Mouse (Mus musculus): ENCODE measurements around the gene Mfap5.

DNA sequence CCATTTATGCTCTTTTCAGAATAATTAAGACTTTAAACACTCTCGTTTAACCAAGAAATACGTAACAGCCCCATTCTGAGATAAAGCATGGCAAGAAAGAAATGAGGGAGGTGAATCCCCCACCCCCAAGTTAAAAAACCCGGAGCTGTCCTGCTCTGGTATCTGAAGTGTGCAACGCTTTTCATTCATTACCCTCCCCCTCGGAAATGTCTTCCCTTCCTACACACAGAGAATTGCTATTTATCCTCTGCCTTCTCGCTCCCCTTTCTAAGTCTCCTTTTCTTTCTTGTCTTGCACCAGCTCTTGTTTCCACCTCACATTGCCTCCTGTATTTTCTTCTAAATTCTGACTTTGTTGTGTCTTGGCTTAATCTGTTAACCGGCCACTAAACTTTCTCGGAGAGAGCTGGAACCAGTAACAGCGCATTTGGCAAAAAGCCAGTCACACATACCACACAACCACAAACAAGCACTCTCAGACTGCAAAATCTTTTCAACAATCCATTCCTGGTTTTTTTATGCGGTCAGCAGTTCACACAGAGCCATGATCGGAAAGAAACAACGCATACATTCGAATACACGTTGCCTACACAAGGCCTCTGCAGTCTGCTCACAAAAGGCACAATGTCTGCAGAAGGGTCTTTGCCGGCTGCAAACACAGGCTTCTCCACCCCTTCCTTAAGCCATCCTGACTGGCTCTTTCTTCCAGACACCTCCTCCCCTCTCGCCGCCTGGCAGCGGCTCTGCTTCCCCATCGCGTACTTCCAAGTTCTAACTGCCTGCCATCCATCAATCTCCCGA lies 10.4 kb upstream of the Mfap5 start:
- TF ChIP-seq CTCF (IDR thresholded peaks at IDR 0.05; ENCODE audit: insufficient read depth, low read depth, low read length) (no peak), POLR2A (IDR thresholded peaks at IDR 0.05; ENCODE audit: insufficient read depth, low read depth, low read length) (no peak)

All from olfactory bulb, adult 2 months (tissue).